Mouse (Mus musculus) c-Kit-positive CD71-positive TER-119-positive erythroid progenitor cells, embryonic 14.5 days (primary cell): ENCODE data around the gene Ube2g2.
"Not testable (repeated sequence)": the region's sequence is repeated elsewhere in the genome, so short reads cannot be mapped to it uniquely, and the experiment has no call there.

Experiments
- DNase-seq: peaks from one replicate; pipeline ENCODE4 v3.0.0-alpha.2; 2013; ENCODE audit warnings: low spot score

Gene Ube2g2

GRCm38 (mm10) chr10:77645571-77645970, 23.5 kb downstream of the Ube2g2 start:
- DNase-seq = no peak

GRCm38 (mm10) chr10:77647461-77647860, 25.4 kb downstream of the Ube2g2 start:
- no peak for DNase-seq

GRCm38 (mm10) chr10:77647901-77648300, 25.8 kb downstream of the Ube2g2 start:
- no peak for DNase-seq

DNA sequence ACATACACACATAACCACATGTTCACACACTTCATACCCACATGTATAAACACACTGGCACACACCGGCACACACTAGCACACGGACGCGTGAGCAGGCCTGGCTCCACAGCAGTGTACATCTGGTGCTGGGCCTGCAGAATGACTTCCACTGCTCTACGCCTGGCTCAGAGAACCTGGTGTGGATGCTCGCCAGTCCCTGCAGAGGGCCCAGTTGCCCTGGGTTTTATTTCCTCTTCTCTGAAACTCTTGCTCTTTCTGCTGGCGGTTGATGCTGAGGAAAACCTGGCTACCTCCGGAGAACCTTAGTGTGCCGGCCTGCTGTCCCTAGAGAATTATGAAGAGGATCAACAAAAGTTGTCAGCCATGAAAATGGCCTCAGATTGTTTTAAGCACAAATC, 30.0 kb downstream of the Ube2g2 start:
- DNase-seq = no peak

GRCm38 (mm10) chr10:77658286-77658994, 36.4 kb downstream of the Ube2g2 start:
- no peak for DNase-seq

GRCm38 (mm10) chr10:77663949-77664665, 42.0 kb downstream of the Ube2g2 start:
- DNase-seq = no peak

- DNase-seq = no peak
Measured at GRCm38 (mm10) chr10:77666342-77666741, 44.3 kb downstream of the Ube2g2 start.

DNA sequence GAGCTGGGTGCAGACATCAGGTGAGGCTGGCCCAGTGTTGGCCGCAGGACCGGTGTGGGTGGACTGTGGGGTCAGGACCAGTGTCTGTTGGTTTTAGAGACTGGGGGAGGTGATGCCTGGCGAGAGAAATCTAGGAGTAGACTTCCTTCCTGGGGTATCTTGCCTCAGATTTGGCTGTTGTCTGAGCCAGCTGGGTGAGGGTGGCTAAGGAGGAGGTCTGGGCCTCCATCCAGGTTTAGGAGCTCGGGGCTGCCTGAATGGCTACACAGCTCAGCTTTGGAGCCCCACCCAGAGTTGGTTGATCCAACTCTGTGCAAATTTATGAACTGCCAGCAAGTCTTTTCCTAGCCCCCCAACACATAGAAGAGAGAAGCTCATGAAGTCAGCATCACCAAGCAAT, 45.3 kb downstream of the Ube2g2 start:
- no peak for DNase-seq

DNA sequence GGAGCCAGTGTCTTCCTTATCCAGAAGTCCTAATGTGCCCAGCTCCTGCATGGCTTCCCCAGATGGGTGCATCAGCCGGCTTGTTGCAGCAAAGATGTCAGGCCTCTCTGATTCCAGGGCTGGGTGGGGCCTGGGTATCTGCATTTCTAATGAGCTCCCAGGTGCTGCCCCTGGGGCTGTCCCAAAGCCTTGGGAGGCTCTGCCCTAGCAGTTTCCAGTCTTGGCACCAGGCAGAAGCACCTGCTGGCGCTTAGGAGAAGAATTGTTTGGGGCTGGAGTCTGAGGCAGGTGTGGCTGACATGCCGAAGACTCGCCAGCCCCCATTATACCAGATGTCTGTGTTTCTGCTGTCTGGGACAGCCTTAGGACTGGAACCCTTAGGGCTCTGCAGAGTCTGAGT, 48.6 kb downstream of the Ube2g2 start:
- DNase-seq = no peak

DNA sequence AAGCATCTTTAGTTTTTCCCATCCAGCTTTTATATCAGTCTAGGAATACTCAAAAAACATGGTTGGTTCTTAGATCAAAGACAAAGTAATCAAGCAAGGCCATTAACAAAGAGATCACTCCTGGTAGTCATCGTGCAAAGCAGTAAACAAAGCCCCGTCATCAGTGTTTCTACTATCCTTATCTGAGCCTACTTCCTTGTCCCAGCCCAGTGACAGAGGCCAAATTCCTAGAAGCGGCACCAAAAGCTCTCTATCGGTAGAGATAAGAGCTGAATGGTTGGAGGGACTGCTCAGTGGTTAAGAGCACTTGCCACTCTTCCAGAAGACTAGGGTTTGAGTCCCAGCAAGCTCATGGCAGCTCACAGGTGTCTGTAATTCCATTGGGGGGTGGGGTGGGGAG, 49.4 kb downstream of the Ube2g2 start:
- peak; percentile 59 for DNase-seq

GRCm38 (mm10) chr10:77673765-77674164, 51.7 kb downstream of the Ube2g2 start:
- DNase-seq = no peak

GRCm38 (mm10) chr10:77677562-77677961, 55.5 kb downstream of the Ube2g2 start:
- DNase-seq = no peak

- no peak for DNase-seq
Measured at GRCm38 (mm10) chr10:77682994-77683393, 60.9 kb downstream of the Ube2g2 start.

DNA sequence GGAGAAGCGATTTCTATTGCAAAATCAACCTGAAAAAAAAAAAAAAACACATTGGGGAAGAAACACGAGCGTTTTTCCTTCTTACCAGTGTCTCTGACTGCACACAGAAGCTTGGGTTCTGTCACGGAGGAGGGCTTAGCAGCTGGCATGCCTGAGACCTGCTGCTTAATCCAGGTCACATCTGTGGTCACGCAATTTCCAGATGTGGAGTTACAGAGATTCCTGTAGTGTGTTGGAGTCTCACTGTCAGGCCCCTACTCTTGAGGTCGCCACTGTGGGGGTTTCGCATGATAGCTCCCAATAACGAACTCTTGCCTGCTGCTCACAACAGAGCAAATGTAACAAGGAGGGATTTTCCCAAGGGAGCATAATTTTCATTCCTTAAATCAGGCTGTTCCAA, 62.1 kb downstream of the Ube2g2 start:
- no peak for DNase-seq

GRCm38 (mm10) chr10:77685895-77686664, 64.0 kb downstream of the Ube2g2 start, which contains the start of gene Tspear:
Gene Tspear (plus strand): TSS chr10:77686569.
- no peak for DNase-seq

GRCm38 (mm10) chr10:77687021-77687420, 64.9 kb downstream of the Ube2g2 start:
- DNase-seq = no peak

- DNase-seq = not testable (repeated sequence)
Measured at GRCm38 (mm10) chr10:77690356-77690807, 68.3 kb downstream of the Ube2g2 start, which contains the start of gene Gm19402. Gene Gm19402 (minus strand): TSS chr10:77690757.
